Mouse (Mus musculus): ENCODE measurements around the gene Ano2. TPM values are rescaled to one million over a fixed set of nuclear protein-coding genes. Genes with fewer than 3 reads are reported as not detected.

The Ano2 gene
- polyA plus RNA-seq, 1 experiment from 2014 or later: 0.70 TPM

GRCm38 (mm10) chr6:125868516-125868915, 178.3 kb downstream of the Ano2 start:
- Histone ChIP-seq H3K4me2 (replicated peaks) (no peak overlapping the region), H3K9ac (no peak overlapping the region), H3K9me3 (ENCODE audit: control insufficient read depth, low read length) (no peaks in the 10 kb centered on the region), H3K4me1 (replicated peaks; ENCODE audit: control insufficient read depth, insufficient read depth, low read length) (no peaks in the 10 kb centered on the region), H3K4me3 (replicated peaks; ENCODE audit: low read length) (no peak overlapping the region), H3K27me3 (ENCODE audit: control insufficient read depth, insufficient read depth, low read length) (no peaks in the 10 kb centered on the region), H3K36me3 (replicated peaks; ENCODE audit: control insufficient read depth, insufficient read depth) (no peaks in the 10 kb centered on the region), H3K27ac (no peak overlapping the region)
- 25% methylated on average over 2 of the region's 2 CpGs for WGBS
- DNase-seq (ENCODE audit: low spot score) (peak; percentile 63), ATAC-seq (ENCODE audit: low FRiP score) (no peak)

- H3K4me1 ChIP-seq (replicated peaks; ENCODE audit: control insufficient read depth, insufficient read depth, low read length): no peaks in the 10 kb centered on the region
- H3K27me3 ChIP-seq (ENCODE audit: control insufficient read depth, insufficient read depth, low read length): no peaks in the 10 kb centered on the region
- no peaks in the 10 kb centered on the region for H3K9me3 ChIP-seq (ENCODE audit: control insufficient read depth, low read length)
- ATAC-seq (ENCODE audit: low FRiP score) (no peak), DNase-seq (ENCODE audit: low spot score) (no peak)
- no peaks in the 10 kb centered on the region for H3K36me3 ChIP-seq (replicated peaks; ENCODE audit: control insufficient read depth, insufficient read depth)
- H3K4me2 ChIP-seq (replicated peaks): no peak overlapping the region
- no peak overlapping the region for H3K4me3 ChIP-seq (replicated peaks; ENCODE audit: low read length)
- H3K27ac ChIP-seq: no peak overlapping the region
- no peak overlapping the region for H3K9ac ChIP-seq
- 95% methylated on average over 4 of the region's 4 CpGs for WGBS
These were observed 181.3 kb downstream of the Ano2 start for GRCm38 (mm10) chr6:125871482-125871881.

- Histone ChIP-seq H3K4me3 (replicated peaks; ENCODE audit: low read length) (no peak overlapping the region), H3K9ac (no peak overlapping the region), H3K4me2 (replicated peaks) (no peak overlapping the region), H3K9me3 (ENCODE audit: control insufficient read depth, low read length) (no peaks in the 10 kb centered on the region), H3K36me3 (replicated peaks; ENCODE audit: control insufficient read depth, insufficient read depth) (no peaks in the 10 kb centered on the region), H3K4me1 (replicated peaks; ENCODE audit: control insufficient read depth, insufficient read depth, low read length) (no peaks in the 10 kb centered on the region), H3K27ac (no peak overlapping the region), H3K27me3 (ENCODE audit: control insufficient read depth, insufficient read depth, low read length) (peaks cover 5% of the 10 kb centered on the region; the same call in 1 of the 2 replicates)
- DNase-seq (ENCODE audit: low spot score) (no peak), ATAC-seq (ENCODE audit: low FRiP score) (no peak)
- 91% methylated on average over 6 of the region's 6 CpGs for WGBS
These were observed 184.5 kb downstream of the Ano2 start for GRCm38 (mm10) chr6:125874742-125875141.

GRCm38 (mm10) chr6:125876884-125877283, 186.7 kb downstream of the Ano2 start:
- Histone ChIP-seq H3K36me3 (replicated peaks; ENCODE audit: control insufficient read depth, insufficient read depth) (no peaks in the 10 kb centered on the region), H3K9me3 (ENCODE audit: control insufficient read depth, low read length) (no peaks in the 10 kb centered on the region), H3K9ac (no peak overlapping the region), H3K4me1 (replicated peaks; ENCODE audit: control insufficient read depth, insufficient read depth, low read length) (no peaks in the 10 kb centered on the region), H3K27ac (no peak overlapping the region), H3K4me2 (replicated peaks) (no peak overlapping the region), H3K27me3 (ENCODE audit: control insufficient read depth, insufficient read depth, low read length) (peaks cover 5% of the 10 kb centered on the region; the same call in 1 of the 2 replicates), H3K4me3 (replicated peaks; ENCODE audit: low read length) (no peak overlapping the region)
- ATAC-seq (ENCODE audit: low FRiP score) (no peak), DNase-seq (ENCODE audit: low spot score) (no peak)
- WGBS: 77% methylated on average over 1 of the region's 1 CpGs

GRCm38 (mm10) chr6:125878671-125879070, 188.5 kb downstream of the Ano2 start:
- ATAC-seq (ENCODE audit: low FRiP score) (no peak), DNase-seq (ENCODE audit: low spot score) (no peak)
- H3K27ac ChIP-seq: no peak overlapping the region
- peaks cover 5% of the 10 kb centered on the region; the same call in 1 of the 2 replicates for H3K27me3 ChIP-seq (ENCODE audit: control insufficient read depth, insufficient read depth, low read length)
- WGBS: 73% methylated on average over 2 of the region's 2 CpGs
- no peak overlapping the region for H3K4me2 ChIP-seq (replicated peaks)
- no peak overlapping the region for H3K9ac ChIP-seq
- no peaks in the 10 kb centered on the region for H3K4me1 ChIP-seq (replicated peaks; ENCODE audit: control insufficient read depth, insufficient read depth, low read length)
- no peak overlapping the region for H3K4me3 ChIP-seq (replicated peaks; ENCODE audit: low read length)
- H3K36me3 ChIP-seq (replicated peaks; ENCODE audit: control insufficient read depth, insufficient read depth): no peaks in the 10 kb centered on the region
- H3K9me3 ChIP-seq (ENCODE audit: control insufficient read depth, low read length): no peaks in the 10 kb centered on the region

GRCm38 (mm10) chr6:125879306-125879705, 189.1 kb downstream of the Ano2 start:
- DNase-seq (ENCODE audit: low spot score): no peak
- no peaks in the 10 kb centered on the region for H3K4me1 ChIP-seq (replicated peaks; ENCODE audit: control insufficient read depth, insufficient read depth, low read length)
- WGBS: 90% methylated on average over 7 of the region's 7 CpGs
- H3K9me3 ChIP-seq (ENCODE audit: control insufficient read depth, low read length): no peaks in the 10 kb centered on the region
- H3K4me3 ChIP-seq (replicated peaks; ENCODE audit: low read length): no peak overlapping the region
- no peak overlapping the region for H3K27ac ChIP-seq
- no peak overlapping the region for H3K4me2 ChIP-seq (replicated peaks)
- no peak for ATAC-seq (ENCODE audit: low FRiP score)
- H3K9ac ChIP-seq: no peak overlapping the region
- H3K27me3 ChIP-seq (ENCODE audit: control insufficient read depth, insufficient read depth, low read length): peaks cover 5% of the 10 kb centered on the region; the same call in 1 of the 2 replicates
- no peaks in the 10 kb centered on the region for H3K36me3 ChIP-seq (replicated peaks; ENCODE audit: control insufficient read depth, insufficient read depth)

GRCm38 (mm10) chr6:125888596-125888995, 198.4 kb downstream of the Ano2 start:
- Histone ChIP-seq H3K4me1 (replicated peaks; ENCODE audit: control insufficient read depth, insufficient read depth, low read length) (no peaks in the 10 kb centered on the region), H3K27me3 (ENCODE audit: control insufficient read depth, insufficient read depth, low read length) (no peaks in the 10 kb centered on the region), H3K27ac (no peak overlapping the region), H3K9ac (no peak overlapping the region), H3K9me3 (ENCODE audit: control insufficient read depth, low read length) (no peaks in the 10 kb centered on the region), H3K4me2 (replicated peaks) (no peak overlapping the region), H3K4me3 (replicated peaks; ENCODE audit: low read length) (no peak overlapping the region), H3K36me3 (replicated peaks; ENCODE audit: control insufficient read depth, insufficient read depth) (no peaks in the 10 kb centered on the region)
- 84% methylated on average over 1 of the region's 1 CpGs for whole genome bisulfite sequencing
- no peak for ATAC-seq (ENCODE audit: low FRiP score)
- no peak for DNase-seq (ENCODE audit: low spot score)

GRCm38 (mm10) chr6:125894340-125894739, 204.1 kb downstream of the Ano2 start:
- 79% methylated on average over 3 of the region's 3 CpGs for WGBS
- Histone ChIP-seq H3K27ac (no peak overlapping the region), H3K27me3 (ENCODE audit: control insufficient read depth, insufficient read depth, low read length) (no peaks in the 10 kb centered on the region), H3K9ac (no peak overlapping the region), H3K4me1 (replicated peaks; ENCODE audit: control insufficient read depth, insufficient read depth, low read length) (no peaks in the 10 kb centered on the region), H3K4me2 (replicated peaks) (no peak overlapping the region), H3K9me3 (ENCODE audit: control insufficient read depth, low read length) (no peaks in the 10 kb centered on the region), H3K4me3 (replicated peaks; ENCODE audit: low read length) (no peak overlapping the region), H3K36me3 (replicated peaks; ENCODE audit: control insufficient read depth, insufficient read depth) (no peaks in the 10 kb centered on the region)
- DNase-seq (ENCODE audit: low spot score) (no peak), ATAC-seq (ENCODE audit: low FRiP score) (no peak)

- Histone ChIP-seq H3K36me3 (replicated peaks; ENCODE audit: control insufficient read depth, insufficient read depth) (no peaks in the 10 kb centered on the region), H3K4me1 (replicated peaks; ENCODE audit: control insufficient read depth, insufficient read depth, low read length) (no peaks in the 10 kb centered on the region), H3K27ac (no peak overlapping the region), H3K9ac (no peak overlapping the region), H3K9me3 (ENCODE audit: control insufficient read depth, low read length) (no peaks in the 10 kb centered on the region), H3K4me3 (replicated peaks; ENCODE audit: low read length) (no peak overlapping the region), H3K4me2 (replicated peaks) (no peak overlapping the region), H3K27me3 (ENCODE audit: control insufficient read depth, insufficient read depth, low read length) (no peaks in the 10 kb centered on the region)
- no peak for DNase-seq (ENCODE audit: low spot score)
- WGBS: 85% methylated on average over 9 of the region's 9 CpGs
- no peak for ATAC-seq (ENCODE audit: low FRiP score)
These were observed 224.2 kb downstream of the Ano2 start for GRCm38 (mm10) chr6:125914446-125914845.

GRCm38 (mm10) chr6:125922746-125923145, 232.5 kb downstream of the Ano2 start:
- H3K9me3 ChIP-seq (ENCODE audit: control insufficient read depth, low read length): no peaks in the 10 kb centered on the region
- H3K27me3 ChIP-seq (ENCODE audit: control insufficient read depth, insufficient read depth, low read length): no peaks in the 10 kb centered on the region
- no peaks in the 10 kb centered on the region for H3K36me3 ChIP-seq (replicated peaks; ENCODE audit: control insufficient read depth, insufficient read depth)
- no peak overlapping the region for H3K27ac ChIP-seq
- H3K4me3 ChIP-seq (replicated peaks; ENCODE audit: low read length): no peak overlapping the region
- no peak overlapping the region for H3K4me2 ChIP-seq (replicated peaks)
- 61% methylated on average over 3 of the region's 3 CpGs for WGBS
- no peaks in the 10 kb centered on the region for H3K4me1 ChIP-seq (replicated peaks; ENCODE audit: control insufficient read depth, insufficient read depth, low read length)
- DNase-seq (ENCODE audit: low spot score) (no peak), ATAC-seq (ENCODE audit: low FRiP score) (no peak)
- H3K9ac ChIP-seq: no peak overlapping the region

Measured in hindbrain, embryonic 14.5 days (tissue).